Mouse (Mus musculus): ENCODE results near the gene B3gat3. TPM values are rescaled to one million over a fixed set of nuclear protein-coding genes. Genes with fewer than 3 reads are reported as not detected.
"Not testable (repeated sequence)": the region's sequence is repeated elsewhere in the genome, so short reads cannot be mapped to it uniquely, and the experiment has no call there.

B3gat3 gene
- polyA plus RNA-seq, 1 experiment from 2014 or later: 39.5 TPM

GRCm38 (mm10) chr19:8887585-8888463 lies 32.4 kb upstream of the B3gat3 start:
- DNase-seq (ENCODE audit: low spot score) (no peak), ATAC-seq (no peak)
- WGBS: 13% methylated on average over 19 of the region's 19 CpGs
- no peaks in the 10 kb centered on the region for H3K9me3 ChIP-seq (ENCODE audit: low read length)
- peak overlapping the region; percentile 67 for H3K4me3 ChIP-seq (ENCODE audit: low read depth, low read length)
- H3K4me2 ChIP-seq (replicated peaks; ENCODE audit: low read depth, low read length): peak overlapping the region; percentile 73
- H3K27ac ChIP-seq (ENCODE audit: low read length): peak overlapping the region; percentile 83
- H3K36me3 ChIP-seq (ENCODE audit: insufficient read depth, low read length): no peaks in the 10 kb centered on the region
- H3K4me1 ChIP-seq (ENCODE audit: insufficient read depth, low read depth, low read length): peaks cover 6% of the 10 kb centered on the region; the same call in 1 of the 2 replicates
- no peaks in the 10 kb centered on the region for H3K27me3 ChIP-seq (replicated peaks; ENCODE audit: insufficient read depth, low read length)
- TF ChIP-seq EP300 (IDR thresholded peaks at IDR 0.05): no peak
- no peak for TF ChIP-seq CTCF (IDR thresholded peaks at IDR 0.05)
- H3K9ac ChIP-seq (replicated peaks; ENCODE audit: low read depth): peak overlapping the region; percentile 77

GRCm38 (mm10) chr19:8888511-8889385 lies 31.4 kb upstream of the B3gat3 start, which contains the start of the genes 1810009A15Rik and Gm49416:
1810009A15Rik (plus strand) TSS chr19:8888853.
Gm49416 (plus strand) TSS chr19:8888926.
- TF ChIP-seq EP300 (IDR thresholded peaks at IDR 0.05) (0 out of 2 replicates have a peak, but pooled peaks have one; percentile 9), CTCF (IDR thresholded peaks at IDR 0.05) (no peak)
- Histone ChIP-seq H3K9me3 (ENCODE audit: low read length) (no peaks in the 10 kb centered on the region), H3K4me3 (ENCODE audit: low read depth, low read length) (peak within 1 kb of the TSS; percentile 67), H3K9ac (replicated peaks; ENCODE audit: low read depth) (peak within 1 kb of the TSS; percentile 77), H3K27me3 (replicated peaks; ENCODE audit: insufficient read depth, low read length) (no peaks in the 10 kb centered on the region), H3K4me2 (replicated peaks; ENCODE audit: low read depth, low read length) (peak within 1 kb of the TSS; percentile 73), H3K4me1 (ENCODE audit: insufficient read depth, low read depth, low read length) (peaks cover 7% of the 10 kb centered on the region; the same call in 1 of the 2 replicates), H3K36me3 (ENCODE audit: insufficient read depth, low read length) (no peaks in the 10 kb centered on the region), H3K27ac (ENCODE audit: low read length) (peak within 1 kb of the TSS; percentile 83)
- WGBS: under 1% methylated on average over 58 of the region's 58 CpGs
- peak; percentile 98 for DNase-seq (ENCODE audit: low spot score)
- ATAC-seq: peak; percentile 96

- Histone ChIP-seq H3K4me1 (ENCODE audit: insufficient read depth, low read depth, low read length) (peaks cover 4% of the 10 kb centered on the region; the same call in 1 of the 2 replicates), H3K27ac (ENCODE audit: low read length) (peak within 1 kb of the TSS; percentile 91), H3K9ac (replicated peaks; ENCODE audit: low read depth) (peak within 1 kb of the TSS; percentile 81), H3K4me2 (replicated peaks; ENCODE audit: low read depth, low read length) (peak within 1 kb of the TSS; percentile 95), H3K4me3 (ENCODE audit: low read depth, low read length) (peak within 1 kb of the TSS; percentile 88), H3K27me3 (replicated peaks; ENCODE audit: insufficient read depth, low read length) (no peaks in the 10 kb centered on the region), H3K36me3 (ENCODE audit: insufficient read depth, low read length) (no peaks in the 10 kb centered on the region), H3K9me3 (ENCODE audit: low read length) (no peaks in the 10 kb centered on the region)
- TF ChIP-seq EP300 (IDR thresholded peaks at IDR 0.05): no peak
- TF ChIP-seq CTCF (IDR thresholded peaks at IDR 0.05): no peak
- peak; percentile 92 for DNase-seq (ENCODE audit: low spot score)
- 1% methylated on average over 54 of the region's 54 CpGs for WGBS
- peak; percentile 50 for ATAC-seq
Measured at GRCm38 (mm10) chr19:8892829-8893766, 27.1 kb upstream of the B3gat3 start, which contains the start of gene Ints5. Ints5 (plus strand) TSS chr19:8893005.

GRCm38 (mm10) chr19:8895397-8895960 lies 24.7 kb upstream of the B3gat3 start:
- Histone ChIP-seq H3K4me2 (replicated peaks; ENCODE audit: low read depth, low read length) (no peak overlapping the region), H3K9ac (replicated peaks; ENCODE audit: low read depth) (no peak overlapping the region), H3K4me3 (ENCODE audit: low read depth, low read length) (no peak overlapping the region), H3K27ac (ENCODE audit: low read length) (no peak overlapping the region), H3K4me1 (ENCODE audit: insufficient read depth, low read depth, low read length) (peaks cover 6% of the 10 kb centered on the region; the same call in 1 of the 2 replicates), H3K27me3 (replicated peaks; ENCODE audit: insufficient read depth, low read length) (no peaks in the 10 kb centered on the region), H3K9me3 (ENCODE audit: low read length) (no peaks in the 10 kb centered on the region), H3K36me3 (ENCODE audit: insufficient read depth, low read length) (no peaks in the 10 kb centered on the region)
- no peak for DNase-seq (ENCODE audit: low spot score)
- WGBS: 89% methylated on average over 9 of the region's 9 CpGs
- ATAC-seq: no peak
- TF ChIP-seq CTCF (IDR thresholded peaks at IDR 0.05): no peak
- TF ChIP-seq EP300 (IDR thresholded peaks at IDR 0.05): no peak

DNA sequence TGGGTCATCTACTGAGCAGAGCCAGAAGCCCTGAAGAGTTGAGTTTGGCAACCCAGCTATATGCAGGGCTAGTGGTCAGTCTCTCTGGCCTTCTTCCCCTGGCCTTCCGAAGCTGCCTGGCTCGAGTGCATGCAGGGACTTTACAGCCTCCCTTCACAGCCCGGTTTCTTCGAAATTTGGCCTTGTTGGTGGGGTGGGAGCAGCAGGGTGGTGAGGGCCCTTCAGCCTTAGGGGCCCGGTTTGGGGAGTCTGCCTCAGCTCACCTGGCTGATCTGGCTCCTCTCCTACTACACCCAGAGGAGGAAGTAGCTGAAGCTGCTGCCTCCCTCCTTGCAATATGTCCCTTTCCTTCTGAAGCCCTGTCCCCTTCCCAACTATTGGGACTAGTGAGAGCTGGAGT lies 23.9 kb upstream of the B3gat3 start:
- not testable (repeated sequence) for H3K4me2 ChIP-seq (replicated peaks; ENCODE audit: low read depth, low read length); H3K9me3 ChIP-seq (ENCODE audit: low read length); H3K27me3 ChIP-seq (replicated peaks; ENCODE audit: insufficient read depth, low read length); H3K27ac ChIP-seq (ENCODE audit: low read length); DNase-seq (ENCODE audit: low spot score); H3K4me3 ChIP-seq (ENCODE audit: low read depth, low read length); H3K36me3 ChIP-seq (ENCODE audit: insufficient read depth, low read length); H3K9ac ChIP-seq (replicated peaks; ENCODE audit: low read depth); H3K4me1 ChIP-seq (ENCODE audit: insufficient read depth, low read depth, low read length); ATAC-seq
- WGBS: 77% methylated on average over 5 of the region's 5 CpGs

GRCm38 (mm10) chr19:8897211-8897864 lies 22.8 kb upstream of the B3gat3 start:
- not testable (repeated sequence) for DNase-seq (ENCODE audit: low spot score); H3K36me3 ChIP-seq (ENCODE audit: insufficient read depth, low read length); H3K4me1 ChIP-seq (ENCODE audit: insufficient read depth, low read depth, low read length); H3K9me3 ChIP-seq (ENCODE audit: low read length); H3K27me3 ChIP-seq (replicated peaks; ENCODE audit: insufficient read depth, low read length)
- Histone ChIP-seq H3K9ac (replicated peaks; ENCODE audit: low read depth) (peak overlapping the region; percentile 50), H3K27ac (ENCODE audit: low read length) (peak overlapping the region; percentile 59), H3K4me2 (replicated peaks; ENCODE audit: low read depth, low read length) (peak overlapping the region; percentile 92), H3K4me3 (ENCODE audit: low read depth, low read length) (peak overlapping the region; percentile 95)
- peak; percentile 45 for ATAC-seq
- WGBS: 16% methylated on average over 21 of the region's 21 CpGs

All from lung, postnatal 0 days (tissue).